Mouse (Mus musculus): ENCODE data around the gene Med27.

Med27 gene

GRCm38 (mm10) chr2:29561468-29561867, 214.8 kb downstream of the Med27 start:
- DNase-seq (ENCODE audit: low read depth, low spot score), result no peak

GRCm38 (mm10) chr2:29563986-29564385, 217.4 kb downstream of the Med27 start:
- no peak for DNase-seq (ENCODE audit: low read depth, low spot score)

GRCm38 (mm10) chr2:29565570-29566433, 219.2 kb downstream of the Med27 start:
- no peak for DNase-seq (ENCODE audit: low read depth, low spot score)

- DNase-seq (ENCODE audit: low read depth, low spot score), result no peak
Observed at GRCm38 (mm10) chr2:29571921-29572700, 225.5 kb downstream of the Med27 start.

DNA sequence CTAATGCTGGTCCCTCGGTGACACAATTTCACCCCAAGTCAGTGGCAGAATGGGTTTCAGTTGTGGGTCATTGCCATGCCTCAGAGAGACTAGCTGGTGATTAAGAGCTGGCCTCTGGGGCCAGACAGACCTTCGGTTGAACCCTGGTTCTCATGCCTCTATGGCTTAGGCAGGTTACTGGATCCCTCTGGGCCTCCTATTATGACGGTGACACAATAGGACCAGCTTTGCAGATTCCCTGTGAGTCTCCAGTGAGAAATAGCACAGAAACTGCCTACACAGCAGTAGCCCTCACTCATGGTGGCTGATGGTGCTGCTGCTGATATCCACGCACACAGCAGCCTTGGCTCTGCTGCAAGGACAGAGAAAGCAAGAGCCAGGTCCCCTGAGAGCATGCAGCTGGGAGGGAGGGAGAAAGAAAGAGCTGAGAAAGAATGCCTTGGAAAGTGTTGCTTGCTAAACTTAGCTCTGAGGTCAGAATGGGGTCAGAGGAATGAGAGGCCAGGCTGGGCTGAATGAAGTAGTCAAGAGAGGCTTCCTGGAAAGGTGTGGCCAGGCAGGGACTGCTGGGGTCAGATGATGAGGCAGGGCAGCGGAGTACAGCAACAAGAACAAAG, 226.3 kb downstream of the Med27 start:
- peak; percentile 51 for DNase-seq (ENCODE audit: low read depth, low spot score)

DNA sequence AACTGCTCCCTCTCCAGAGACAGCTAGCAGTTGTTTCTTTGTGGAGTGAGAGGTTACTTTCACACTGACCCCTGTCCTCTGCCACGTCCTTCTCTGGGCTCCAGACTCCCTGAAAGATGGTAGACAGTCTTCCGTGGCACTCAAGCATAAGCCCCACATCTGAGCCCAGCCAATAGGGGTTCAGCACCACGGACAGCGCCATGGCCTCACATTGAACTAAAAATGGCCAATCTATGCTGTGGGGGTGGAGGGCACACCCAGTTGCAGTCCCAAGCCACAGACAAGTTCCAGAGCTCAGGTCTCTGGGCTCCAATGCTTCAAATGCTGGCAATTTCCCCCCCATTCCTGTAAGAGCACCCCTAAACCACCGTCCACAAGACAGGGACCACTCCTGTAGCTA, 227.0 kb downstream of the Med27 start:
- peak; percentile 93 for DNase-seq (ENCODE audit: low read depth, low spot score)

GRCm38 (mm10) chr2:29574187-29574586, 227.6 kb downstream of the Med27 start:
- DNase-seq (ENCODE audit: low read depth, low spot score), result peak; percentile 51
